Mouse (Mus musculus) thymus, postnatal 25 days (tissue): ENCODE results near the gene Rpgrip1l.
A peak's percentile ranks its signal among the peaks of the same experiment; 100 is the strongest.

Source experiments
- DNase-seq: peaks from one replicate; pipeline ENCODE4 v3.0.0; 2022

The Rpgrip1l gene

GRCm38 (mm10) chr8:91327471-91328205 is 14.6 kb upstream of the Rpgrip1l start:
- DNase-seq, result no peak

DNA sequence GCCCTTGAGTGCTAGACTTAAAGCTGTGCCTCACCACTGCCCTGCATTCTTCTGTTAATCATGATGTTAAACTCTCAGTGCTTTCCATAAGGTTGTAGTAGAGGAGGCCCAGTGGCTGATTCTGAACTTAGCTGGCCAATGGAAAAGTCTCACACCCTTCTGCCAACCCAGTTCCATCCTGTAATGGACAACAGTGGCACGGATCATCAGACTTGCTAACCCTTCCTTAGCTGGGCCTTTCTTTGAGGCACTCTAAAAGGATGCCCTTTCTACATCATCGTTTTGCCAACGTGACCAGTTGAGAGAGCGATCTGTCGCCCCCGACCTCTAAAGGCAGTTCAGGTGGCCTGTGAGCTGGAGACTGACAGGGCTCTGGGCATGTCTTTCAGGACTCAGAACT is 13.9 kb upstream of the Rpgrip1l start:
- no peak for DNase-seq

- DNase-seq, result no peak
Observed at GRCm38 (mm10) chr8:91326018-91326417, 13.0 kb upstream of the Rpgrip1l start.

DNA sequence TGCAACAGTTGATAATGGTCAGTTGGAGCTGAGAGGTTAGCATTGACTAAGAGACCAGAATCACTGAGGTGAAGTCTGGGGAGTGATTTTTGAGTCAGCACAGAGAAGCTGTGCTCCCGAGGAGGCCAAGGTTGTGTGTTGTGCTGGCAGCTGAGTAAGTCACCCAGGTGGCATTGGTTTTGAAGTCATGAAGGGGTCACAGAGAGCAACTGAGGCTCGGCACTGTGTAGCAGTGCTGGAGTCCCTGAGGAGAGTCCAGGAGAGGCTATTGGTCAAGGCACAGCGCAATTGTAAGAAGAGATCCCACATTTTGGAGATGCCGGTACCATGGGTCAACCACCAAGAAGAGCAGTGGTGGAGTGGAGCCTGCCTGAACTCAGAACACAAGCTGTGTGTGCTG is 11.9 kb upstream of the Rpgrip1l start:
- DNase-seq, result no peak

DNA sequence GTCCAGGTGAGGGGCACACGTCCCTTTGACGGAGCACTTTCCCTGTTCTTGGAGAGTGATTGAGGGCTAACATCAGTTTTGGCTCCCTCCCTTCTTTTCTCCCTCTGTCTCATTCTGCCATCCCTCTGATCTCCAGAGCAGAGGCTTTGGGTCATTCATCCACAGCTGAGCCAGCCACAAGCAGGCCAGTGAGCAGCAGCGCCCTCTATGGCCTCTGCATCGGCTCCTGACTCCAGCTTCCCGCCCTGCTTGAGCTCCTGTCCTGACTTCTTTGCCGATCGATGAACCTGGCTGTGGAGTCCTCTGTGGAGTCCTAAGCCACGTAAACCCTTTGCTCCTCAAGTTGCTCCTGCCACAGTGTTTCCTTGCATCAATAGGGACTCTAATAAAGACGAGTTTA is 11.2 kb upstream of the Rpgrip1l start:
- DNase-seq, result no peak

DNA sequence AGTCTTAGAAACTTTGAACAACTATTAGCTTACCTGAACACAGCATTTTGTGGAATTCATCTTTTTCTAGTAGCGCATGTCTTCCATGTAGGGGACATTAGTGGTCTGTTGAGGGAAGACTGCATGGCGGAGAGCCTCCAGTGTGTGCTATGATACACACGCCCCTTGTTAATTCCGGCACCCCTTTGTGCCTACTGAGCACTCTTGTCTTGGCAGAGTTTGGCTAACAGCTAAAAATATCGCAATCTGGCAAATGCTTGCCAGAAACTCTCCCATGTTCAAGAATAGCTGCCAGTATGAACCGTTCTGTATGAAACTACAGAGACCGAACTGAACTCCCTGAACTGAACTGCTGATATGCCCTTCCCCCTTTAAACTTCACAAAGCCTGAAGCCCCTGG is 10.4 kb upstream of the Rpgrip1l start:
- no peak for DNase-seq

DNA sequence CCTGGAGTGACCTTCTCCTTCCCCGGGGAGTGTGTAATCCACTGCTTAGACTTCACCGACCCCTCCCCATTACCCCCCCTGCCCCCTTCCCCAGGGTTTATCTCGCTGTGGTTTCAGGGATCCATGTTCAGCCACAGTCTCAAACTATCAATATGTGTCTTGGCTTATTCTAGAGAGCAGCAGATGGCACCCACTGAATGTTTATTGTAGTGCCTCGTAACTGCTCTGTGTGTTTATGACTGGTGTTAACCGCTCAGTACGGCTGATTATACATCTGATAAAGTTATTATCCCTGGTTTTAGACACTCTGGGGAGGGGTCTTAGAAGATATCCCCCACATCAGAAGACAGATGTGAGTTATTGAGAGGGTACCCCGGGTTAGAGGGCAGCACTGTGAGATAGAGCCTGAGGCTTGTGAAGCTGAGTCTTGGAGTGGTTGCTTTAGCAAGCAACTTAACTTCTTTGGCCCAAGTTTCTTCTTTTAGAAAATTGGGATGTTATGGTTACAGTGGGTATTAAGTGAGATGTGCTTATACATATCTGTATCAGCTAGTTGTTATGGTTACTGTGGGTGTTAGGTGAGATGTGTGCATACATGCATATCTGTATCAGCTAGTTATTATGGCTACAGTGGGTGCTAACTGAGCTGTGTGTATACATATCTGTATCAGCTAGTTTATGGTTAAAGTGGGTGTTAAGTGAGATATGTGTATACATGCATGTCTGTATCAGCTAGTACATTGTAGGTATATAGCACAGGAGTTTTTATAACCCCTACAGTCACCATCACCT is 6.1 kb upstream of the Rpgrip1l start:
- no peak for DNase-seq

GRCm38 (mm10) chr8:91317567-91318227 is 4.6 kb upstream of the Rpgrip1l start:
- no peak for DNase-seq

- no peak for DNase-seq
Observed at GRCm38 (mm10) chr8:91312342-91312741, 720 bp downstream of the Rpgrip1l start.

DNA sequence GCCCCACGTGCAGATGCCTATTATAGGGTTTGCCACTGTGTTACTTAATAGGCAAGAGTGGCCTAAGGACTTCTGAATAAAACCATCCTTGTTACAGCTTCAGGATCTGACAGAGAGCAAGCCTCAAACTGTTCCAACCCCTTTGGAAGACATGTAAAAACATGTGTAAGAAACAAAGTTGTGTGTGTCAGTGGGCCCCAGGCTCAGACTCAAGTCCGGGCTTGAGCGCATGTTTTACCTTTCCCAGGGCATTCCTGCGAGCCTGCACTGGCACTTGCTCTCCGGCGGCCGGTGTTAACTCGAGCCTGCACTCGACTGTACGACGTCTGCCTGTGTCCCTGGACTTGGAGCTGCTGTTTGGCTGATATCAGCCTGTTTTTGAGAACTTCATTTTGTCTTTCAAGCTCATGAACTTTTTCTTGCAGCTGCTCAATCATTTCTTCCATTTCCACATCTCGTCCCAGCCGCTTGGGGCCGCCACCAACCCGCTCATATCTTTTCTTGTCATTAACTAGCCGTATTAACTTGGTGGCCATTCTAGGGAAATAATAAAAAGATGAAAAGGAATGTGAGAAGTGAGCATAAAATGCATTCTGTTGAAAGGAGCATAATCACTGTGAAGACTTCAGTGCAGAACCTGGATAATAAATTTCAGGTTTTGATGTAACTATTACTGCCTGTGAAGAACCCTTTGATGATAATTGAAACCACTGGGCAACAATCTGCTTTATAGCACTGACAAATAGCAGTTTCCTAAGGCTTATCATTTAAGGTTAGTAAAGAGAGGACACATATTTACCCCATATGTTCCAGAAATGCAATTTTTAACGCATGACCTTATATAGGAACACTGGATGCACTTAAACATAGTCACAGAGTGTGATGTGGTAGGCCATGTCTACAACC is 8.3 kb downstream of the Rpgrip1l start:
- no peak for DNase-seq

DNA sequence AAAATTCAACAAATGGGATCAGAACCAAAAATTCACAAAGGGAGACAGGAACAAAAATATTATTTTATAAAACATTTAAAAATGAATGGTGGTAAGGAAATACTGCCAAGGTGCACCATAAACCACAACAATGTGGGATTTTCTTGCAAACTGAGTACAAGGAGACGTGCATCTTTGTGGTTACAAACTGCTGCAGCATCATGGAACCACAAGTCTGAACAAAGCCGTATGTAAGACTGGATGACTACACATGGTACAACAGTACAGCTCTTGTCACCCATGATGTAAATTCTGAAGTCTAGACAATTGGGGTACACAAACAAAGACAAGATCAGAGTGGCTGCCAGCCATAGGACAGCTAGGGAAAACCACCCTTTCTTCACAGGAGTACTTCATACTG is 14.4 kb downstream of the Rpgrip1l start:
- DNase-seq, result no peak

DNA sequence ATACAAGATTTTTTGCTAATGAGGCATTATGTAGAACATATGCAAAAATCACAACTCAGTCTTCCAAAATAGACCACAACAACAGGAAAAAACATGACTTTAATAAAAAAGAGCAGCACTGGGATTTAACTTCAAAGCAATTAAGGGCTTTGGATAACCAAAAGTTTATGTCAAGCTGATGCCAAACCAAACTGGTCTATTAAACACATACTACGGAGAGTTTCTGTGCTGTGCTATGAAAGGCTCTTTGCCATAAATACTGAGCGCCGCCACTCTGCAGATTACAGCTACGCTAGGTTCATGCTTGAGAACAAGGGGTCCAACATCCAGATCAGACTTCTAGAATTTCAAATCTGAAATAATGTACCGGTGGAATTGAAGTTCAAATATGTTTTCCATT is 17.3 kb downstream of the Rpgrip1l start:
- DNase-seq, result no peak

DNA sequence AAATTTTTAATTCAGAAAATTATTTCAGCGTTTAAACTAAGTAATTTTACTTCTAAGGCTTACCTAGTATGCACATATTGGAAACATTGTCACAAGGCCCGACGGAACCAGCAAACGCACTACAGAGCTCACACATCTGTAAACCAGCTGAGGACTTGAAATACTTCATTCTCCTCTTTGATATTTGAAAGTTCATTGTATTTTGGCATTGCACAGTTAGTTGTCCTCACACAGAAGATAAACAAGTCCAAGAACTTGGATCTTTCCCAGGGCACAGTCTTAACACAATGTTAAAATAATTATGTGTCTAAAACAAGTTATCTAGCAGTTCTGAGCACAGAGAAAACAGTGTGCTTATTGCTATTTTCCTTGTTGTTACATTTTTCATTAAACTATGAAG is 22.5 kb downstream of the Rpgrip1l start:
- no peak for DNase-seq

- no peak for DNase-seq
Observed at GRCm38 (mm10) chr8:91286237-91286636, 26.8 kb downstream of the Rpgrip1l start.

GRCm38 (mm10) chr8:91283815-91284214 is 29.2 kb downstream of the Rpgrip1l start:
- DNase-seq, result no peak

GRCm38 (mm10) chr8:91282655-91283054 is 30.4 kb downstream of the Rpgrip1l start:
- DNase-seq, result no peak

- DNase-seq, result no peak
Observed at GRCm38 (mm10) chr8:91281545-91281944, 31.5 kb downstream of the Rpgrip1l start.

- DNase-seq, result no peak
Observed at GRCm38 (mm10) chr8:91280467-91281212, 32.4 kb downstream of the Rpgrip1l start.

- no peak for DNase-seq
Observed at GRCm38 (mm10) chr8:91278060-91278459, 35.0 kb downstream of the Rpgrip1l start.

DNA sequence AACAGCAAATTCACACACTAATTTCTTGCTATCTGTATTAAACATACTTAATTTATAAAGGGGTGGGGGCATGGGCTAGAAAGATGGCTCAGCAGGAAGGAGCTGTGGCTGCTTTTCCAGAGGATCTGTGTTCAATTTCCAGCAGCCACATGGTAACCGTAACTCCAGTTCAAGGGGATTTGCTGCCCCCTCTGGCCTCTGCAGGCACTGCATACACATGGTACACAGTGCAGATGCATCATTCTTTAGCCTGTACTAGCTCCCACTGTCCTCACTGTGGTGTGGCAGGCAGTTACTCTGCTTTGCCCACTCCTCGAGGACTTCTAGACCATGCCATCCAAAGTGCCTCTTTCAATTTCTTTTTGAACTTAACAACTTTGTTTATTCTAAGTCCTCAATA is 36.7 kb downstream of the Rpgrip1l start:
- DNase-seq, result peak; percentile 22

GRCm38 (mm10) chr8:91273493-91273892 is 39.6 kb downstream of the Rpgrip1l start:
- no peak for DNase-seq

DNA sequence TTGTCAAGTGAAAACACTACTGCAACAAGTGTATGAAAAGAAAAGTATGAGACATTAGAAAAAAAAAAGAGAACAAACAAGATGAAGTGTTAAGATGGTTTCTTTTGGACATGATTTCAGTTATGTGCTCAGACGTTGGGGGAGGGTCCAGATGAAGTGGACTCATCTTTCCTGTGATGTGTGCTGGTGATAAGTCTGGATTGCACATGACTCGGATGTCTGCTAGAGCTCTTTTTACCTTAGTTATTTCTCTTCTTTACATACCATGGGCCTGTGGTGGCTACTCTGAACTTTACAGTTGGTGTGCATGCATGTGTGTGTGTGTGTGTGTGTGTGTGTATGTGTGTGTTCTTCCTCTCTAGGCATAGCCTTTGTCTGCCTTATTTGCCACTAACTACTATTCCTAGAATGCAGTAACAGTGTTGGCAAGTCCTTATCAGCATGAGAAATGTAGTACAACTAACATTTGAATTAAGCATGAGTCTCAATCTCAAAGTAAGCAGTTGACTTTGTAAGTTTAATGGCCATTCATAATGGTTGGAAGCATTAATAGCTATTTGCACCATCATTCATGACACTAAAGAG is 43.6 kb downstream of the Rpgrip1l start:
- no peak for DNase-seq
